Mouse (Mus musculus): ENCODE measurements around the gene Hpse2. TPM values are rescaled to one million over a fixed set of nuclear protein-coding genes. Genes with fewer than 3 reads are reported as not detected.

The Hpse2 gene
- polyA plus RNA-seq, 1 experiment from 2014 or later: 0.58 TPM

GRCm38 (mm10) chr19:42779531-42780155 is 608.5 kb downstream of the Hpse2 start, which contains the start of gene Hps1:
Gene Hps1, minus strand, starts transcription at chr19:42779978.
- peak; percentile 98 for ATAC-seq (ENCODE audit: low FRiP score, low TSS enrichment)
- 0 out of 2 replicates have a peak, but pooled peaks cover 4% of the 10 kb centered on the region for H3K4me1 ChIP-seq (ENCODE audit: control insufficient read depth, insufficient read depth, low read length)
- peak within 1 kb of the TSS; percentile 47 for H3K9ac ChIP-seq (ENCODE audit: low read depth, low read length)
- under 1% methylated on average over 41 of the region's 43 CpGs for WGBS
- H3K36me3 ChIP-seq (ENCODE audit: control insufficient read depth, insufficient read depth, low read length): no peaks in the 10 kb centered on the region
- H3K27me3 ChIP-seq (ENCODE audit: control insufficient read depth, insufficient read depth, low read length): no peaks in the 10 kb centered on the region
- peak within 1 kb of the TSS; percentile 75 for H3K4me2 ChIP-seq (replicated peaks; ENCODE audit: low read depth, low read length)
- H3K27ac ChIP-seq (ENCODE audit: low read depth, low read length): peak within 1 kb of the TSS; percentile 55
- no peaks in the 10 kb centered on the region for H3K9me3 ChIP-seq (ENCODE audit: control insufficient read depth, low read length)
- H3K4me3 ChIP-seq (ENCODE audit: low read length): peak within 1 kb of the TSS; percentile 45

GRCm38 (mm10) chr19:42777801-42778200 is 610.4 kb downstream of the Hpse2 start:
- no peaks in the 10 kb centered on the region for H3K36me3 ChIP-seq (ENCODE audit: control insufficient read depth, insufficient read depth, low read length)
- no peaks in the 10 kb centered on the region for H3K27me3 ChIP-seq (ENCODE audit: control insufficient read depth, insufficient read depth, low read length)
- ATAC-seq (ENCODE audit: low FRiP score, low TSS enrichment): no peak
- H3K4me1 ChIP-seq (ENCODE audit: control insufficient read depth, insufficient read depth, low read length): 0 out of 2 replicates have a peak, but pooled peaks cover 4% of the 10 kb centered on the region
- no peaks in the 10 kb centered on the region for H3K9me3 ChIP-seq (ENCODE audit: control insufficient read depth, low read length)
- no peak overlapping the region for H3K9ac ChIP-seq (ENCODE audit: low read depth, low read length)
- no peak overlapping the region for H3K4me3 ChIP-seq (ENCODE audit: low read length)
- H3K4me2 ChIP-seq (replicated peaks; ENCODE audit: low read depth, low read length): no peak overlapping the region
- no peak overlapping the region for H3K27ac ChIP-seq (ENCODE audit: low read depth, low read length)
- 72% methylated on average over 5 of the region's 5 CpGs for WGBS

DNA sequence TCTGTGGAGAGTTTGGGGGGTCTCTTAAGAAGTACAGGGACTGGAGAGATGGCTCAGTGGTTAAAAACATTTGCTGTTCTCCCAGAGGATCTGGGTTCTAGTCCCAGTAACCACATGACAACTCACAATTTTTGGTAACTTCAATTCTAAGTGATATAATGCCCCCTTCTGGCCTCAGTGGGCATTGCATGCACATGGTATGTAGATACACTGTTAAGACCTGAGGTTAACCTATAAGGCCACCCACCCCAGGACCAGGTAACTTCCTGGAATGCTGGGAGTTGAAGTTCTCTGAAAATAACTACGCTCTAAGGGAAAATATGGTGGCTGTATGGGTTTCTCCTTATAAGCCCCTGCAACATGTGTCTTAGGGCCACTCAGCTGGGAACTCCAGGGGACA is 611.3 kb downstream of the Hpse2 start:
- Histone ChIP-seq H3K27me3 (ENCODE audit: control insufficient read depth, insufficient read depth, low read length) (no peaks in the 10 kb centered on the region), H3K4me1 (ENCODE audit: control insufficient read depth, insufficient read depth, low read length) (0 out of 2 replicates have a peak, but pooled peaks cover 4% of the 10 kb centered on the region), H3K36me3 (ENCODE audit: control insufficient read depth, insufficient read depth, low read length) (no peaks in the 10 kb centered on the region), H3K4me3 (ENCODE audit: low read length) (no peak overlapping the region), H3K4me2 (replicated peaks; ENCODE audit: low read depth, low read length) (no peak overlapping the region), H3K9ac (ENCODE audit: low read depth, low read length) (no peak overlapping the region), H3K9me3 (ENCODE audit: control insufficient read depth, low read length) (no peaks in the 10 kb centered on the region), H3K27ac (ENCODE audit: low read depth, low read length) (no peak overlapping the region)
- WGBS: 97% methylated on average over 1 of the region's 1 CpGs
- ATAC-seq (ENCODE audit: low FRiP score, low TSS enrichment): no peak

GRCm38 (mm10) chr19:42770141-42770872 is 617.8 kb downstream of the Hpse2 start:
- Histone ChIP-seq H3K4me1 (ENCODE audit: control insufficient read depth, insufficient read depth, low read length) (0 out of 2 replicates have a peak, but pooled peaks cover 6% of the 10 kb centered on the region), H3K27ac (ENCODE audit: low read depth, low read length) (no peak overlapping the region), H3K4me2 (replicated peaks; ENCODE audit: low read depth, low read length) (no peak overlapping the region), H3K9me3 (ENCODE audit: control insufficient read depth, low read length) (no peaks in the 10 kb centered on the region), H3K4me3 (ENCODE audit: low read length) (no peak overlapping the region), H3K9ac (ENCODE audit: low read depth, low read length) (no peak overlapping the region), H3K36me3 (ENCODE audit: control insufficient read depth, insufficient read depth, low read length) (no peaks in the 10 kb centered on the region), H3K27me3 (ENCODE audit: control insufficient read depth, insufficient read depth, low read length) (no peaks in the 10 kb centered on the region)
- 74% methylated on average over 23 of the region's 23 CpGs for WGBS
- 0 out of 2 replicates have a peak, but pooled peaks have one; percentile 61 for ATAC-seq (ENCODE audit: low FRiP score, low TSS enrichment)

- H3K36me3 ChIP-seq (ENCODE audit: control insufficient read depth, insufficient read depth, low read length): no peaks in the 10 kb centered on the region
- no peak overlapping the region for H3K4me3 ChIP-seq (ENCODE audit: low read length)
- H3K9me3 ChIP-seq (ENCODE audit: control insufficient read depth, low read length): no peaks in the 10 kb centered on the region
- H3K4me2 ChIP-seq (replicated peaks; ENCODE audit: low read depth, low read length): no peak overlapping the region
- no peak overlapping the region for H3K9ac ChIP-seq (ENCODE audit: low read depth, low read length)
- ATAC-seq (ENCODE audit: low FRiP score, low TSS enrichment): no peak
- peaks cover 9% of the 10 kb centered on the region; the same call in 1 of the 2 replicates for H3K4me1 ChIP-seq (ENCODE audit: control insufficient read depth, insufficient read depth, low read length)
- no peak overlapping the region for H3K27ac ChIP-seq (ENCODE audit: low read depth, low read length)
- no peaks in the 10 kb centered on the region for H3K27me3 ChIP-seq (ENCODE audit: control insufficient read depth, insufficient read depth, low read length)
- WGBS: 82% methylated on average over 10 of the region's 10 CpGs
Measured at GRCm38 (mm10) chr19:42769648-42770047, 618.5 kb downstream of the Hpse2 start.

- Histone ChIP-seq H3K4me2 (replicated peaks; ENCODE audit: low read depth, low read length) (no peak overlapping the region), H3K36me3 (ENCODE audit: control insufficient read depth, insufficient read depth, low read length) (no peaks in the 10 kb centered on the region), H3K4me3 (ENCODE audit: low read length) (no peak overlapping the region), H3K27ac (ENCODE audit: low read depth, low read length) (no peak overlapping the region), H3K9me3 (ENCODE audit: control insufficient read depth, low read length) (no peaks in the 10 kb centered on the region), H3K9ac (ENCODE audit: low read depth, low read length) (no peak overlapping the region), H3K4me1 (ENCODE audit: control insufficient read depth, insufficient read depth, low read length) (peaks cover 14% of the 10 kb centered on the region; the same call in 1 of the 2 replicates), H3K27me3 (ENCODE audit: control insufficient read depth, insufficient read depth, low read length) (no peaks in the 10 kb centered on the region)
- no peak for ATAC-seq (ENCODE audit: low FRiP score, low TSS enrichment)
- 76% methylated on average over 8 of the region's 8 CpGs for WGBS
Measured at GRCm38 (mm10) chr19:42767361-42767760, 620.8 kb downstream of the Hpse2 start.

DNA sequence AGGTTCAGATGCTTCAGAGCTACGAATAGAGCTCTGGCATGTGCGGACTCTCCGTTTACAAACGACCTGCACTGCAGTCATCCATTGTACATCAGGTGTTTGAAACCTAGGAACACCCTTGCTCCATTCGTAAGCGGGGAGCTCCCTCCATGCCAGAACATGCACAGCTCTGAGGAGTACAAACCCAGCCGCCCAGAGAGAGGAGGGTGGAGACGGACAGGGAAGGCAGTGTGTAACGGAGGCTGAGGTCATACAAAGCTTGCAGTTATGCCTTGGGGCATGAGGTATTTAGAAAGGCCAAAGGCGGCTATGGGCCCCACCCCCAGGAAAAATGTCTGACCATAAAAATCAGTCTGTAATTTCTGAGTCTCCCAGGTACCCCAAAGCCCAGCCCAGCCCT is 623.8 kb downstream of the Hpse2 start:
- WGBS: 61% methylated on average over 10 of the region's 10 CpGs
- no peaks in the 10 kb centered on the region for H3K36me3 ChIP-seq (ENCODE audit: control insufficient read depth, insufficient read depth, low read length)
- H3K4me2 ChIP-seq (replicated peaks; ENCODE audit: low read depth, low read length): no peak overlapping the region
- no peaks in the 10 kb centered on the region for H3K27me3 ChIP-seq (ENCODE audit: control insufficient read depth, insufficient read depth, low read length)
- H3K9ac ChIP-seq (ENCODE audit: low read depth, low read length): no peak overlapping the region
- H3K27ac ChIP-seq (ENCODE audit: low read depth, low read length): no peak overlapping the region
- H3K9me3 ChIP-seq (ENCODE audit: control insufficient read depth, low read length): no peaks in the 10 kb centered on the region
- H3K4me3 ChIP-seq (ENCODE audit: low read length): no peak overlapping the region
- ATAC-seq (ENCODE audit: low FRiP score, low TSS enrichment): no peak
- H3K4me1 ChIP-seq (ENCODE audit: control insufficient read depth, insufficient read depth, low read length): peaks cover 20% of the 10 kb centered on the region

GRCm38 (mm10) chr19:42756671-42757070 is 631.5 kb downstream of the Hpse2 start:
- no peak overlapping the region for H3K4me2 ChIP-seq (replicated peaks; ENCODE audit: low read depth, low read length)
- no peaks in the 10 kb centered on the region for H3K36me3 ChIP-seq (ENCODE audit: control insufficient read depth, insufficient read depth, low read length)
- H3K27me3 ChIP-seq (ENCODE audit: control insufficient read depth, insufficient read depth, low read length): no peaks in the 10 kb centered on the region
- H3K4me3 ChIP-seq (ENCODE audit: low read length): no peak overlapping the region
- no peak for ATAC-seq (ENCODE audit: low FRiP score, low TSS enrichment)
- H3K9ac ChIP-seq (ENCODE audit: low read depth, low read length): no peak overlapping the region
- peaks cover 34% of the 10 kb centered on the region for H3K4me1 ChIP-seq (ENCODE audit: control insufficient read depth, insufficient read depth, low read length)
- H3K9me3 ChIP-seq (ENCODE audit: control insufficient read depth, low read length): no peaks in the 10 kb centered on the region
- H3K27ac ChIP-seq (ENCODE audit: low read depth, low read length): no peak overlapping the region
- WGBS: 73% methylated on average over 6 of the region's 6 CpGs
